Mouse (Mus musculus) right cerebral cortex, postnatal 10 days (tissue): ENCODE measurements around the gene 4930524N10Rik.

Experiments used
- DNase-seq, 2 experiments: peaks; one replicate each; pipeline ENCODE4 v3.0.0; 2021; ENCODE audit warnings: low spot score in 2 of 2

Gene 4930524N10Rik

GRCm38 (mm10) chrX:154343292-154343691, at the start of gene 4930524N10Rik:
4930524N10Rik (minus strand) TSS chrX:154343392.
- DNase-seq, result no peak

- no peak for DNase-seq
These were observed 6.8 kb upstream of the 4930524N10Rik start for GRCm38 (mm10) chrX:154350042-154350441.

DNA sequence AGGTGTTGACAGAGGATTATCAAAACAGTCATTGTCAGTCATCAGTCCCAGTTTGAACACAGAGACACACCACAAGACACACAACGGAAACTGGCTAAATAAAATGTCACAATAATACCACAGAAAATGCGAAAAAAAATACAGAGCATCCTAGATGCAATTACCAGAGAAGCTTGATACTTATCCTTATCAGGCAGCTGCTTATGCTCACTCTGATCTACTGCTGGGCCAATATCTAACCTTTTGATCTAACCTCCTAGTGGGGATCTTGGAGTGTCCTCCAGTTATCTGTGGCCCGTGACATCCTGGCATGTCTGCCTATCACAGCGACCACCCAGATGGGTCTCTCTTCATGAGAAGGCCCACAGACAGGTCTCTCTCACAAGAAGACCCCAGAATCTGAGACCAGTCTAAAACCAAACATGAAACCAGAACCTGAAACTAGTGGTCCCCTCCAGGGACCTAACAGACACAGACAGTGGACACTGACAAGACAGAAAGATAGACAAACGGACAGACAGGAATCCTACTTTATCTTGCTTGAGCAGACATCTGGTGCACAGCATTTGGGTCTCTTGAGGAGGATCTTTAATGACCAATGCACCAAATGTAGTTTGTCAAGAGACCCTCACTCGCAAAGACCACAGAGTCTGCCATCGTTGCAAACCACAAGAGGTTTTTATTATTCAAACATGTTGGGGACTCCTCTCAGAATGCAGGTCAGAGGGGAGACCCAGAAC, 6.3 kb upstream of the 4930524N10Rik start:
- DNase-seq, result no peak

GRCm38 (mm10) chrX:154347933-154348332, 4.7 kb upstream of the 4930524N10Rik start:
- no peak for DNase-seq
